Mouse (Mus musculus) T-helper 1 cell (primary cell): ENCODE data around the gene 2210418O10Rik.
"Not testable (repeated sequence)": the region's sequence is repeated elsewhere in the genome, so short reads cannot be mapped to it uniquely, and the experiment has no call there.

Experiments used
- in situ Hi-C: fragments of 300-600 bp; cut with MboI, MseI; formaldehyde crosslinking; loops from one replicate; pipeline ENCODE4 v1.15.1; 2025; ENCODE audit warnings: high pct_unique_total_duplicates

The 2210418O10Rik gene

GRCm38 (mm10) chr2:176226269-176226668, at the start of gene 2210418O10Rik:
Gene 2210418O10Rik, plus strand, starts transcription at chr2:176226569.
- in situ Hi-C loops, result not testable (repeated sequence)

GRCm38 (mm10) chr2:176248519-176248918, 22.1 kb downstream of the 2210418O10Rik start:
- in situ Hi-C loops, result not testable (repeated sequence)
